In the genomic region with DNA sequence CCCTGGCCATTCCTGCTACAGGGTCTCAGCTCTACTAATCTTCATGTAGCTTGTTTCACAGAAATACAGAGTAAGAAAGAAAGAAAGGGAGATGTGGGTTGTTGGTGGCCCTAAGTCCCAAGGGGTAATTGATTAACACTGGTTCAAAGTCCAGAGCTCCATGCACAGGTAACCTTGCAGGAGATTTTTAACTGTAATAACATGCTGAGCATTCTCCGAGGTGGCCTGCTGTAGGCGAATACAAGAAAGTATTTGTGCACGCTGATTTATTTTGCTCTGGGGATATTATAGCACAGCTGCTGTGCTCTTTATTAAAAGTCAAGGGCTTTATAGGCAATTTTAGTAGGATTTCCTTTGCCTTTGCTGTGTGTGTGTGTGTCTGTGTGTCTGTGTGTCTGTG, we compare ENCODE assay signal across 25 mouse cellular contexts.
DNase-seq lines count a peak whose midpoint lies in the region; ATAC-seq lines count a peak whose summit lies in the region.
"Had no signal": no experiment of that assay in that cellular context is flagged by ENCODE, and none has a peak within 500 bp of the region (broad histone marks: within the 10 kb centered on the region; RNA-seq: fewer than 3 reads in every experiment).

No protein-coding gene starts in this region.

- DNase-seq in kidney, adult 11 months: peak; percentile 37
- no peak for DNase-seq in kidney, postnatal 10 days
- DNase-seq in forelimb bud, embryonic 11.5 days (ENCODE audit: low read depth, low spot score): peak; percentile 24
- DNase-seq in kidney, adult 9 months: peak; percentile 81
- DNase-seq in kidney, postnatal 36 days: peak; percentile 43 to 56
- no peak for DNase-seq in heart, embryonic 10.5 days (ENCODE audit: low spot score)
- DNase-seq: adrenal gland, postnatal 10 days; cerebellum, adult 2 months; cerebellum, postnatal 25 days; embryo, embryonic 11 days; liver, postnatal 0 days; right cerebral cortex, adult 18-20 months; thymus, adult 18-20 months had no signal

- no peaks in the 10 kb centered on the region for H3K9me3 ChIP-seq in forebrain, embryonic 13.5 days (replicated peaks)
- H3K9me3 ChIP-seq in heart, embryonic 10.5 days: no peaks in the 10 kb centered on the region
- H3K9me3 ChIP-seq: embryonic facial prominence, embryonic 13.5 days; forebrain, embryonic 12.5 days; hindbrain, embryonic 15.5 days; midbrain, embryonic 10.5 days; neural tube, embryonic 12.5 days had no signal

- ATAC-seq in forebrain, embryonic 13.5 days: no peak
- no peak for ATAC-seq in inflammation-experienced regulatory T-cells, adult 6 months
- ATAC-seq: liver, postnatal 0 days; lung, postnatal 0 days had no signal

- peaks cover 11% of the 10 kb centered on the region for H3K36me3 ChIP-seq in forebrain, embryonic 13.5 days (ENCODE audit: poor library complexity, severe bottlenecking)
- no peaks in the 10 kb centered on the region for H3K36me3 ChIP-seq in heart, embryonic 10.5 days
- H3K36me3 ChIP-seq: forebrain, embryonic 12.5 days; hindbrain, embryonic 15.5 days; midbrain, embryonic 10.5 days; neural tube, embryonic 12.5 days had no signal

- H3K27me3 ChIP-seq in forebrain, embryonic 13.5 days: no peaks in the 10 kb centered on the region
- H3K27me3 ChIP-seq in heart, embryonic 10.5 days (ENCODE audit: insufficient read depth, poor library complexity, severe bottlenecking): no peaks in the 10 kb centered on the region
- H3K27me3 ChIP-seq: embryonic facial prominence, embryonic 13.5 days; forebrain, embryonic 12.5 days; hindbrain, embryonic 15.5 days; neural tube, embryonic 12.5 days had no signal

- no peak overlapping the region for H3K27ac ChIP-seq in forebrain, embryonic 13.5 days
- H3K27ac ChIP-seq in heart, embryonic 10.5 days: no peak overlapping the region
- H3K27ac ChIP-seq: embryonic facial prominence, embryonic 13.5 days; forebrain, embryonic 12.5 days; hindbrain, embryonic 15.5 days; macrophage; midbrain, embryonic 10.5 days; neural tube, embryonic 12.5 days had no signal

- H3K4me1 ChIP-seq in forebrain, embryonic 13.5 days: no peaks in the 10 kb centered on the region
- no peaks in the 10 kb centered on the region for H3K4me1 ChIP-seq in heart, embryonic 10.5 days
- H3K4me1 ChIP-seq: forebrain, embryonic 12.5 days; hindbrain, embryonic 15.5 days; midbrain, embryonic 10.5 days; neural tube, embryonic 12.5 days had no signal

- no peak overlapping the region for H3K9ac ChIP-seq in forebrain, embryonic 13.5 days
- H3K9ac ChIP-seq: embryonic facial prominence, embryonic 13.5 days; forebrain, embryonic 12.5 days; hindbrain, embryonic 15.5 days; liver, postnatal 0 days; neural tube, embryonic 12.5 days had no signal

- H3K4me3 ChIP-seq in forebrain, embryonic 13.5 days: no peak overlapping the region
- no peak overlapping the region for H3K4me3 ChIP-seq in heart, embryonic 10.5 days
- H3K4me3 ChIP-seq: embryonic facial prominence, embryonic 13.5 days; erythroblast, embryonic 14.5 days; forebrain, embryonic 12.5 days; hindbrain, embryonic 15.5 days; midbrain, embryonic 10.5 days; neural tube, embryonic 12.5 days had no signal

- H3K4me2 ChIP-seq in forebrain, embryonic 13.5 days: no peak overlapping the region
- H3K4me2 ChIP-seq: embryonic facial prominence, embryonic 13.5 days; forebrain, embryonic 12.5 days; heart, embryonic 11.5 days; hindbrain, embryonic 15.5 days; liver, embryonic 11.5 days; neural tube, embryonic 12.5 days had no signal

- WGBS in forebrain, embryonic 13.5 days: 89% methylated on average over 3 of the region's 3 CpGs
- WGBS in heart, embryonic 10.5 days: 91% methylated on average over 3 of the region's 3 CpGs

Comparison
In these comparisons a context has a peak if more than half of its experiments do, and no peak if none do; other contexts are left out.
1. DNase-seq: peak in kidney, adult 11 months (single experiment), forelimb bud, embryonic 11.5 days (single experiment), kidney, adult 9 months (single experiment) and kidney, postnatal 36 days (2 of 2); none in kidney, postnatal 10 days (single experiment) and heart, embryonic 10.5 days (single experiment).